Mouse (Mus musculus) midbrain, embryonic 11.5 days (tissue): ENCODE results near the gene Gli2. TPM values are rescaled to one million over a fixed set of nuclear protein-coding genes. Genes with fewer than 3 reads are reported as not detected.

Experiments
- ATAC-seq: fragments of 200-750 bp; cut with Nextera tagmentation; 2 replicates; pipeline ENCODE4 v1.8.0; 2017; ENCODE audit warnings: moderate TSS enrichment, moderate library complexity; ENCODE audit not compliant: low FRiP score
- DNase-seq: peaks from one replicate; pipeline ENCODE4 v3.0.0; 2015; ENCODE audit warnings: low spot score; ENCODE audit errors: missing footprints
- H3K27ac ChIP-seq: fragments of 300-500 bp; sonication (generic); 2 replicates; pipeline ENCODE4 v1.5.1; 2014; ENCODE audit warnings: low read depth, low read length
- H3K27me3 ChIP-seq: fragments of 300-500 bp; sonication (generic); 2 replicates; pipeline ENCODE4 v1.6.1; 2014; ENCODE audit warnings: mild to moderate bottlenecking, low read length, moderate library complexity, mixed read lengths; ENCODE audit not compliant: control insufficient read depth, insufficient read depth
- H3K36me3 ChIP-seq: fragments of 300-500 bp; sonication (generic); 2 replicates; pipeline ENCODE4 v1.6.1; 2014; ENCODE audit warnings: mild to moderate bottlenecking, low read length, moderate library complexity, mixed read lengths; ENCODE audit not compliant: control insufficient read depth, insufficient read depth
- H3K4me1 ChIP-seq: fragments of 300-500 bp; sonication (generic); 2 replicates; pipeline ENCODE4 v1.6.1; 2014; ENCODE audit warnings: low read length; ENCODE audit not compliant: control insufficient read depth, insufficient read depth
- H3K4me2 ChIP-seq: fragments of 300-500 bp; sonication (generic); 2 replicates; pipeline ENCODE4 v1.6.1; 2014; ENCODE audit warnings: mild to moderate bottlenecking, moderate library complexity
- H3K4me3 ChIP-seq: fragments of 300-500 bp; sonication (generic); 2 replicates; pipeline ENCODE4 v1.5.1; 2014; ENCODE audit warnings: low read depth, low read length
- H3K9ac ChIP-seq: fragments of 300-500 bp; sonication (generic); 2 replicates; pipeline ENCODE4 v1.6.1; 2014; ENCODE audit warnings: low read length
- H3K9me3 ChIP-seq: fragments of 300-500 bp; sonication (generic); 2 replicates; pipeline ENCODE4 v1.6.1; 2016; ENCODE audit warnings: low read length; ENCODE audit not compliant: control insufficient read depth
- WGBS: fragments of 180-500 bp; shearing (Covaris S2); extraction: QIAGEN DNeasy Blood & Tissue Kit; methylation state at CpG from one replicate; pipeline ENCODE4 v1.1.7; 2014; 5-methylcytosine and 5-hydroxymethylcytosine counted together
- polyA plus RNA-seq: library from polyadenylated mRNA; unstranded; fragments of >200 nt; fragmentation: Nextera tagmentation; extraction: Ambion mirVana; gene quantifications from 2 replicates; pipeline ENCODE4 v1.2.1, GENCODE M21; 2014

Gene Gli2
- polyA plus RNA-seq, 1 experiment from 2014 or later: 9.0 TPM

DNA sequence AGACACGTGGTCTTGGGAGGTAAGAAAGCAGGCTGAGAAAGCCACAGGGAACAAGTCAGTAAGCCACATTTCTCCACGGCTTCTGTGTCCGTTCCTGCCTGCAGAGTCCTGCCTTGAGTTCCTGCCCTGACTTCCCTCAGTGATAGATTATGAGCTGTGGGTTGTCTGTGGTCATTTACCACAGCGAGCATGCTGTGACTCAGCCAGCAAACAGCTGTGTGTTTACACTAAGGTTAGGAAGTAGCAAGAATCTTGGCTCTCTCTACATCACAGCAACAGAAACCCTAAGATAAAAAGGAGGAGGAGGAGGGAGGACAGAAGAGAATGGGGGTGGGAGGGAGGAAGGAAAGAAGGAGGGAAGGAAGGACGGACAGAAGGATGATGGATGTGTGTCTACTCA, 59.6 kb downstream of the Gli2 start:
- Histone ChIP-seq H3K4me1 (no peaks in the 10 kb centered on the region), H3K36me3 (no peaks in the 10 kb centered on the region), H3K9ac (no peak overlapping the region), H3K9me3 (no peaks in the 10 kb centered on the region), H3K4me2 (no peak overlapping the region), H3K27me3 (no peaks in the 10 kb centered on the region), H3K4me3 (no peak overlapping the region), H3K27ac (no peak overlapping the region)
- ATAC-seq (no peak), DNase-seq (no peak)
- WGBS: 85% methylated on average over 5 of the region's 5 CpGs

DNA sequence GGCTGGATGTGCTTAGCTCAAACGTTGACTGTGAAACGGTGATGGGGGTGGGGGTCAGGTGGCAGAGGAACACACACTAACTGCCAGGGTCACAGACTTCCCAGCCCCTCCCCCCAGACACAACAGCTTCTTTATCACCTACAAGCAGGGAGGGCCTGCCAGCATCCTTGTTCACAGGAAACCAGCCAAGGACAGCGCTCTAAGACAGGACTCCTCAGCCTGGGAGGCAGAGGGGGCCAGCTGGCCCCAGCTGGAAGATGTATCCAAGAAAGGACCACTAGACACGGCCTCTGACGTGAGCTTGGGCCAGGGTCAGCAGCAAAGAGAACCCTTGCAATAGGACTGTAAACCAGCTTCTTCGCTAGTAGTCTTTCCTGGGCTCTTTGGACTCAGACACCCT, 65.1 kb downstream of the Gli2 start:
- H3K4me2 ChIP-seq: no peak overlapping the region
- DNase-seq: no peak
- ATAC-seq: no peak
- no peaks in the 10 kb centered on the region for H3K27me3 ChIP-seq
- no peaks in the 10 kb centered on the region for H3K9me3 ChIP-seq
- H3K4me1 ChIP-seq: peaks cover 12% of the 10 kb centered on the region
- H3K4me3 ChIP-seq: no peak overlapping the region
- no peak overlapping the region for H3K27ac ChIP-seq
- no peaks in the 10 kb centered on the region for H3K36me3 ChIP-seq
- WGBS: 92% methylated on average over 6 of the region's 6 CpGs
- H3K9ac ChIP-seq: no peak overlapping the region

DNA sequence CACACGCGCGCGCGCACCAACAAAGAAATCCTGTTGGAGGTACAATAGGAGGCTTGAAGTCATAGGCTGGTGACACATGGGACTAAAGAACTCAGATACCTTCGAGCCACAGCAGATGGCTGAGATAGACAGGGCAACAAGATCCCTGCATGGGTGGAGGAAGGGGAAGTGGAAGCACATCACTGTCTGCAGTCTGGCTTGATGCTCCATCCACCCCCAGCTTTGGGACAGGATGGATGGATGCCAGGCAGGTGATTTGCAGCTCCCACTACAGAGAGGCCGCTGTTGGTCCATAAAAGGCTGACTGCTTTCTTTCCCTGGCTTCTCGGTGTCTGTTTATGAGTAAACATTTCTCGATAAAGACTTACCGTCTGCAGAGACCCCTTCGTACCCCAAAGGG, 65.9 kb downstream of the Gli2 start:
- Histone ChIP-seq H3K9ac (no peak overlapping the region), H3K4me1 (peaks cover 20% of the 10 kb centered on the region), H3K9me3 (no peaks in the 10 kb centered on the region), H3K36me3 (no peaks in the 10 kb centered on the region), H3K27me3 (no peaks in the 10 kb centered on the region), H3K27ac (no peak overlapping the region), H3K4me3 (no peak overlapping the region), H3K4me2 (no peak overlapping the region)
- ATAC-seq: no peak
- no peak for DNase-seq
- WGBS: 96% methylated on average over 11 of the region's 11 CpGs

DNA sequence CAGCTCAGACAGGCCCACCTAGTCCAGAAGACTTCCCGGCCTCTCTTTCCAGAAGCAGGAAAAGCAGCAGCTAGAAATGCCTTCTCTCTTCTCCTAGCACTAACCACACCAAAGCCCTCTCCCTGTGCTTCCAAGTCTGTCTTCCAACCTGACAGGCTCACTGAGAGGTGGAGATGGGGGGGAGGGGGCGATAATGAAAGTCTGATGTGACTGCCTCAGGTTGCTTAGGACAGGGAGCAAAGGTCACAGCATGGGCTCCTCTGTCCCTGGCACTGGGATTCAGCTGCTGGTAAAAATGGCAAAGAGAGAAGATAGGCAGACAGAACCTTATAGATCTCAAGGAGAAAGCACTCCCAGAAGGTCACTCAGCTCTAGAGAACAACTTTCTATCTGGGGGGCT, 70.0 kb downstream of the Gli2 start:
- no peak for ATAC-seq
- DNase-seq: no peak
- no peaks in the 10 kb centered on the region for H3K36me3 ChIP-seq
- no peaks in the 10 kb centered on the region for H3K9me3 ChIP-seq
- 39% methylated on average over 2 of the region's 2 CpGs for WGBS
- H3K4me2 ChIP-seq: no peak overlapping the region
- no peak overlapping the region; the same call in 1 of the 2 replicates for H3K27ac ChIP-seq
- H3K4me3 ChIP-seq: no peak overlapping the region
- no peaks in the 10 kb centered on the region for H3K27me3 ChIP-seq
- H3K9ac ChIP-seq: no peak overlapping the region; the same call in 1 of the 2 replicates
- peaks cover 27% of the 10 kb centered on the region for H3K4me1 ChIP-seq

DNA sequence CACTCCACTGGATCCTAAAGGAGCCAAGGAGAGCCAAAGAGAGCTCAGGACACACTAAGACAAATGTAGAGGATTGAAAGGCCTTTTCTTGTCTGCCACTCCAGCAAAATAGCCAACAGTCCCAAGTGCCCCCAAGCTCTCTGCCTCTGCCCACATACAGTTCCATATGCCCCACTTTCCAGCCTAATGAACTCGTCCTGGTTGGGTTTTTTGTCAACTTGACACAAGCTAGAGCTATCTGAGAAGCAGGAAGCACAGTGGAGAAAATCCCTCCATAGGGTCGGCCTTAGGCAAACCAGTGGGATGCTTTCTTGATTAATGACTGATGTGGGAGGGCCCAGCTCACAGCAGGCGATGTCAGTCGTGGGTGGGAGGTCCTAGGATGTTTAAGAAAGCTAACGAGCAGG, 70.6 kb downstream of the Gli2 start:
- Histone ChIP-seq H3K36me3 (no peaks in the 10 kb centered on the region), H3K4me2 (no peak overlapping the region), H3K4me3 (no peak overlapping the region), H3K9me3 (no peaks in the 10 kb centered on the region), H3K27me3 (no peaks in the 10 kb centered on the region), H3K27ac (peak overlapping the region; percentile 25; the same call in 1 of the 2 replicates), H3K4me1 (peaks cover 27% of the 10 kb centered on the region), H3K9ac (peak overlapping the region; percentile 16)
- WGBS: 8% methylated on average over 5 of the region's 5 CpGs
- DNase-seq: peak; percentile 91
- ATAC-seq: peak; percentile 15; the same call in 1 of the 2 replicates

DNA sequence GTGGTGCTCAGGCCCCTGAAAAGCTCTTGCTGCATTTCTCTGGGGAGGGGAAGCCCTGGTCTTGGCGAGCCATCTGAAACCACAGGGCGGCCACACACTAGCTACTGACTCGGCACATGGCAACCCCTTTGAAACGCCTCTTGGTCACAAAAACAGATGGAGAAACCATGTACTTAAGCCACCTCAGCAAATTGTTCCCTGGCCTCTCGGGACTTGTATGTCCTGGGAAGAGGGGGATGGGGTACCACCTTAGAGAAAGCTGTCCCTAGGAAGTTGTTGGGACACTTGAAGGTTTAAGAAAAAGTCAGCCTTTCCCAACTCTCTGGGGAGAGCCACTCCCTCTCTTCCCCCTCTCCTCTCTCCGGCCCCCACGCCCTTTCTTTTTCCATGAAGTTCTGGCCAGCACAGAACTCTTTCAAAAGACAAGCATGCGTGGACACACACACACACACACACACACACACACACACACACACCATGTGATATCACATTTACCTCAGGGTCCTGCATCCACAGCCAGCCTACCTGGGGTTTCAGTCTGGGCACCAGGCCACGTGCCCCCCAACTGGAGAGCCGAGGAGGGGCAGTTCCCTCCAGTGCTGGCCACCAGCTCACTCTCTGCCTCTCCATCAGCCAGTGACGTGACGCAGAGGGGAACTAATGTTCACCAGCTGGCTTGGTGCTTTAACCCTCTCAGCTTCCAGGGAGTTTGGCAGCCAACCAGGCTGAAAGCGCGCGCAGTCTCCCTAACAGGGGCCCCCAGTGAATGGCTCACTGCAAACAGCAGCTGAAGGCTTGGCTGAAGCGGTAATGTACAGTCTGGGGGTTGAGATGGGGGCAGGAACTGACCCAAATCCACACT, 71.2 kb downstream of the Gli2 start:
- Histone ChIP-seq H3K27ac (no peak overlapping the region; the same call in 1 of the 2 replicates), H3K9me3 (no peaks in the 10 kb centered on the region), H3K36me3 (no peaks in the 10 kb centered on the region), H3K27me3 (no peaks in the 10 kb centered on the region), H3K4me2 (no peak overlapping the region), H3K4me3 (no peak overlapping the region), H3K9ac (no peak overlapping the region), H3K4me1 (peaks cover 27% of the 10 kb centered on the region)
- WGBS: 36% methylated on average over 16 of the region's 16 CpGs
- ATAC-seq (peak; percentile 68), DNase-seq (no peak)

DNA sequence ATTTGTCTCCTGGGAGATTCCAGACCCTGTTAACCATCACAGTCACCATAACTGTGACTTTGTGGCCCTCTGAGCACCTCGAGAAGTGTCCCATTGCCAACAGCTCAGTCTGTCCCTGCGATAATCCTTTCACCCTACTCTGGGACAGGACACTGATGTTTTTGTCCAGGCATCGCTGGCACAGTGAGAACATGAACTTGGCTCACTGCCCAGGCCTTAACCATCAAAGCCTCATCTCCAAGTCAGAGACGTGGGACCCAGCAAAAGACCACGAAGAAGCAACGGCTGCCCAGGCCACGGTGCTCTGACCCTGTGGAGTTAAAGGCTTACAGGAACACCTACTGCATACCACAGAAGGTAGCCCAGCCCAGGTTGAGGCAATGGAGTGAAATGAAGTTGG, 72.8 kb downstream of the Gli2 start:
- Histone ChIP-seq H3K4me3 (no peak overlapping the region), H3K4me1 (peaks cover 27% of the 10 kb centered on the region), H3K27ac (no peak overlapping the region), H3K27me3 (no peaks in the 10 kb centered on the region), H3K36me3 (no peaks in the 10 kb centered on the region), H3K9ac (no peak overlapping the region), H3K9me3 (no peaks in the 10 kb centered on the region), H3K4me2 (no peak overlapping the region)
- DNase-seq (no peak), ATAC-seq (no peak)
- 83% methylated on average over 7 of the region's 7 CpGs for WGBS

DNA sequence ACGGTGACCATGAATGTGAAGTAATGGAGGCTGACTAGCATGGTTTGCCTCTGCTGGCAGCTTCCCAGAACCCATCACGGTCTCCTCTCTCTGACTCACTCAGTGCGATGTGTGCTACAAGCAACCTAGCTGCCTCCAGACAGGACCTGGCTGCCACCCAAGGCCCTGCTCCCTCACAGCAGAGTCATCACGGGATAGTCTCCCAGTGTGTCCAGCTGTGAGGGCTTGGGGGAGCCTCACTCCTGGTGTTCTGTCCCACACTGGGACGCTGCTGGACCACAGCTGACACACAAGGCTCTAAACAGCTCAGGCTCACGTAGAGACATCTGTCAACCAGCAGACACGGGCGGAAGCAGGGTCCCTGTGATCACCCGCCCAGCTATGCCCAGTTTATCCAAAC, 76.8 kb downstream of the Gli2 start:
- Histone ChIP-seq H3K4me3 (no peak overlapping the region), H3K4me2 (no peak overlapping the region), H3K9me3 (no peaks in the 10 kb centered on the region), H3K4me1 (peaks cover under 1% of the 10 kb centered on the region; the same call in 1 of the 2 replicates), H3K36me3 (peaks cover 1% of the 10 kb centered on the region; the same call in 1 of the 2 replicates), H3K27ac (no peak overlapping the region), H3K9ac (no peak overlapping the region), H3K27me3 (no peaks in the 10 kb centered on the region)
- DNase-seq (no peak), ATAC-seq (no peak)
- WGBS: 83% methylated on average over 9 of the region's 9 CpGs

DNA sequence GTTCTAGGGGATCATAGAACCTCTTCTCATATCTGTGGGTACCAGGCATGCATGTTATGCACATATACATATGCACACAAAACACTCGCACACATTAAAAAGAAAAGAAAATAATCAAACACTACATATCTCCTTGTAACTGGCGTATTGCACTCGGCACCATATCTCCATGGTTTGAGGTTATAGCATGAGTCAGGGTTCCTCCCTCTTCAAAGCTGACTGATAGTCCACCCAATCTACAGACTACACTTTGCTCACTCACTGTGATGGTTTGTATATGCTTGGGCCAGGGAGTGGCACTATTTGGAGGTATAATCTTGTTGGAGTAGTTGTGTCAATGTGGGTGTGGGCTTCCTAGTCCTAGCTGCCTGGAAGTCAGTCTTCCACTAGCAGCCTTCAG, 78.0 kb downstream of the Gli2 start:
- no peaks in the 10 kb centered on the region for H3K27me3 ChIP-seq
- WGBS: 96% methylated on average over 3 of the region's 3 CpGs
- H3K9ac ChIP-seq: no peak overlapping the region
- H3K4me3 ChIP-seq: no peak overlapping the region
- H3K27ac ChIP-seq: no peak overlapping the region
- H3K4me2 ChIP-seq: no peak overlapping the region
- H3K9me3 ChIP-seq: no peaks in the 10 kb centered on the region
- no peak for DNase-seq
- H3K4me1 ChIP-seq: no peaks in the 10 kb centered on the region
- peaks cover 4% of the 10 kb centered on the region for H3K36me3 ChIP-seq
- ATAC-seq: no peak
